Mouse (Mus musculus): ENCODE data around the gene Bri3.

The Bri3 gene

GRCm38 (mm10) chr5:144263496-144263895 is 19.3 kb downstream of the Bri3 start:
- DNase-seq = no peak

- peak; percentile 66 for DNase-seq
Observed at GRCm38 (mm10) chr5:144267535-144268241, 23.5 kb downstream of the Bri3 start.

GRCm38 (mm10) chr5:144269926-144270325 is 25.7 kb downstream of the Bri3 start:
- no peak for DNase-seq

GRCm38 (mm10) chr5:144270420-144270819 is 26.2 kb downstream of the Bri3 start:
- DNase-seq = no peak

GRCm38 (mm10) chr5:144271118-144271517 is 26.9 kb downstream of the Bri3 start:
- DNase-seq = no peak

- DNase-seq = no peak
Observed at GRCm38 (mm10) chr5:144271772-144272171, 27.5 kb downstream of the Bri3 start.

- no peak for DNase-seq
Observed at GRCm38 (mm10) chr5:144274904-144275303, 30.7 kb downstream of the Bri3 start.

GRCm38 (mm10) chr5:144276898-144277630 is 32.8 kb downstream of the Bri3 start:
- no peak for DNase-seq

- no peak for DNase-seq
Observed at GRCm38 (mm10) chr5:144278374-144278960, 34.2 kb downstream of the Bri3 start.

GRCm38 (mm10) chr5:144279081-144279541 is 34.9 kb downstream of the Bri3 start:
- no peak for DNase-seq

GRCm38 (mm10) chr5:144279926-144280325 is 35.7 kb downstream of the Bri3 start:
- DNase-seq = no peak

GRCm38 (mm10) chr5:144282470-144283260 is 38.4 kb downstream of the Bri3 start:
- DNase-seq = no peak

- no peak for DNase-seq
Observed at GRCm38 (mm10) chr5:144283551-144284031, 39.4 kb downstream of the Bri3 start.

GRCm38 (mm10) chr5:144284599-144284998 is 40.4 kb downstream of the Bri3 start:
- no peak for DNase-seq

- DNase-seq = no peak
Observed at GRCm38 (mm10) chr5:144286591-144287266, 42.5 kb downstream of the Bri3 start.

GRCm38 (mm10) chr5:144287267-144287820 is 43.1 kb downstream of the Bri3 start:
- no peak for DNase-seq

- DNase-seq = no peak
Observed at GRCm38 (mm10) chr5:144288391-144288790, 44.2 kb downstream of the Bri3 start.

- DNase-seq = no peak
Observed at GRCm38 (mm10) chr5:144289769-144290440, 45.7 kb downstream of the Bri3 start.

- no peak for DNase-seq
Observed at GRCm38 (mm10) chr5:144294908-144295307, 50.7 kb downstream of the Bri3 start.

GRCm38 (mm10) chr5:144295357-144295756 is 51.1 kb downstream of the Bri3 start:
- DNase-seq = no peak

GRCm38 (mm10) chr5:144296090-144296604 is 51.9 kb downstream of the Bri3 start:
- DNase-seq = no peak
